Mouse (Mus musculus) bone marrow, adult 2 months (tissue): ENCODE measurements around the gene Washc4. TPM values are rescaled to one million over a fixed set of nuclear protein-coding genes. Genes with fewer than 3 reads are reported as not detected.
A peak's percentile ranks its signal among the peaks of the same experiment; 100 is the strongest.
"Not testable (repeated sequence)": the region's sequence is repeated elsewhere in the genome, so short reads cannot be mapped to it uniquely, and the experiment has no call there.

ENCODE experiments used
- H3K27ac ChIP-seq: fragments of 200-500 bp; 2 replicates; pipeline ENCODE4 v1.5.1; 2012; ENCODE audit warnings: low read depth, mild to moderate bottlenecking, control low read depth, inconsistent platforms, low read length; ENCODE audit not compliant: control insufficient read depth, poor library complexity, insufficient read depth
- H3K4me1 ChIP-seq: fragments of 200-500 bp; 2 replicates; pipeline ENCODE4 v1.6.1; 2011; ENCODE audit warnings: low read length; ENCODE audit not compliant: control insufficient read depth, insufficient read depth
- H3K4me3 ChIP-seq: fragments of 200-500 bp; replicated peaks from 2 replicates; pipeline ENCODE3; 2011; ENCODE audit warnings: mild to moderate bottlenecking, low read depth, low read length, control low read depth; ENCODE audit not compliant: control insufficient read depth
- CTCF ChIP-seq: fragments of 200-500 bp; IDR thresholded peaks from 2 replicates; pipeline ENCODE4 v1.5.1; 2011; ENCODE audit warnings: low read length, control low read depth; ENCODE audit not compliant: control insufficient read depth, insufficient read depth
- POLR2A ChIP-seq: fragments of 200-500 bp; IDR thresholded peaks from 2 replicates; pipeline ENCODE4 v1.6.1; 2011; ENCODE audit warnings: low read depth, mild to moderate bottlenecking, control low read depth, low read length, borderline replicate concordance; ENCODE audit not compliant: control insufficient read depth
- whole genome bisulfite sequencing: fragments of 180-500 bp; shearing (Covaris S2); methylation state at CpG from one replicate; pipeline ENCODE4 v1.1.7; 2018; 5-methylcytosine and 5-hydroxymethylcytosine counted together
- polyA plus RNA-seq: library from polyadenylated mRNA; stranded (reverse); fragments of >200 nt; gene quantifications from 2 replicates; pipeline ENCODE4 v1.2.4, GENCODE M21; 2011; ENCODE audit warnings: low replicate concordance; ENCODE audit not compliant: missing spikeins, insufficient read depth, insufficient read length

Washc4 gene
- 2.9 and 6.6 TPM in 2 replicates for polyA plus RNA-seq

GRCm38 (mm10) chr10:83543439-83544102 is at the start of gene Washc4:
Washc4 (plus strand) TSS chr10:83543752.
- H3K27ac ChIP-seq = peak within 1 kb of the TSS; percentile 95
- WGBS = 3% methylated on average over 49 of the region's 49 CpGs
- TF ChIP-seq POLR2A (peak; percentile 89; the same call in 1 of the 2 replicates), CTCF (no peak)

GRCm38 (mm10) chr10:83497321-83497720 is 46.2 kb upstream of the Washc4 start:
- Histone ChIP-seq H3K4me1 (no peaks in the 10 kb centered on the region), H3K27ac (no peak overlapping the region), H3K4me3 (no peak overlapping the region)
- 87% methylated on average over 13 of the region's 13 CpGs for WGBS
- no peak for TF ChIP-seq CTCF
- no peak for TF ChIP-seq POLR2A

More at GRCm38 (mm10) chr10:83543439-83544102, at the start of gene Washc4:
- peak within 1 kb of the TSS; percentile 87 for H3K4me3 ChIP-seq
- no peaks in the 10 kb centered on the region for H3K4me1 ChIP-seq

DNA sequence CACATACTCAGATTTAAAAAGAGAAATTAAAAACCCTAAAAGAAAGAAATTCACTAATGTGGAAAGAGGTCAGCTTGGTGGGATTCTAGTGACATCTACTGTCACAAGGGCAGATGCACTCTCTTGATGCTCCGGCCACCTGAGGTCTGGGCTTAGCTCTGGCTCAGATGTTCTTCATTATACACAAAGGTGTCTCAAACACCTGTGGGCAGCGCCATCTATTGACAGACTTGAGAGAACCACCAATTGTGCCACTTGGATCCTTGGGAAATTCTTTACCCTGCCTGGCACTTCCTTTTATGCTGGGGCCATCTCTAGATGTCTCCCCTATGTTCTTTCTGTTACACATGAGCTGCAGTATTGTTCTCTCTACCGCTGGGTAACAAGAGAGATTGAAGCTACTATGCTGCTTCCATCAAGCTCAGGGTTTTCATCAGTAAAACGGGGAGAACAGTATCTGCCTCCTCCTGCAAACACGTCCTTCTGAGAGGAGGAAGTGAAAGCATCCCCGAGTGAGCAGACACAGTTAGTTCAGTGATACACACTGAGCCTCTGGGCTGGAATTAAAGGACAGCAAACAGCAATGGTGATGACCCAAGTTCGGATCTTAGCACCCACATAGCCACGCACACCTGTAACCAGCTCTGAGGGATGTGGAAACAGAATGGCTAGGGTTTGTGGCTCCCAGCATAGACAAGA is 34.4 kb upstream of the Washc4 start:
- Histone ChIP-seq H3K4me1 (no peaks in the 10 kb centered on the region), H3K4me3 (no peak overlapping the region), H3K27ac (no peak overlapping the region)
- 33% methylated on average over 8 of the region's 8 CpGs for WGBS
- no peak for TF ChIP-seq POLR2A
- peak; percentile 15; the same call in 1 of the 2 replicates for TF ChIP-seq CTCF

GRCm38 (mm10) chr10:83511304-83511703 is 32.2 kb upstream of the Washc4 start:
- no peak for TF ChIP-seq CTCF
- TF ChIP-seq POLR2A = no peak
- 48% methylated on average over 5 of the region's 5 CpGs for WGBS
- no peaks in the 10 kb centered on the region for H3K4me1 ChIP-seq
- H3K4me3 ChIP-seq = no peak overlapping the region
- H3K27ac ChIP-seq = no peak overlapping the region

DNA sequence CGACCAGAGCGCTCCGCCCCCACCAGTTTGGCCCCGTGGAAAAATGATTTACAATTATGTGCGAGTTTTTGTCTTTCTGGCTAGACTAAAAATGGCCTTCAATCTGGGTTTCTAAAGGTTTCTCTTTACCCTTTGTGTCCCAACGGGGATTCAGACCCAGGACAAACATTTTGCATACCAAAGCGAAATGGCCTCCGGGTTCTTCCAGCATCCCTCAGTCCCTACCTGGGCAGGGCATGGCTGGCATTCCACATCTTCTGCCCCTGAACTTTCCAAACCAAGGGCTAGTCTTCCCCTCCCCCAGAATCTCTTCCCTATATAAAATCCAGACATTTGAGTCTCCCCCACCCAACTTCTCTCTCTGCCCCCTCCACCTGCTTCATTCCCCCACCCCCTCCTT is 29.8 kb upstream of the Washc4 start:
- 83% methylated on average over 8 of the region's 8 CpGs for WGBS
- Histone ChIP-seq H3K4me3 (no peak overlapping the region), H3K4me1 (no peaks in the 10 kb centered on the region), H3K27ac (no peak overlapping the region)
- TF ChIP-seq POLR2A (no peak), CTCF (no peak)

DNA sequence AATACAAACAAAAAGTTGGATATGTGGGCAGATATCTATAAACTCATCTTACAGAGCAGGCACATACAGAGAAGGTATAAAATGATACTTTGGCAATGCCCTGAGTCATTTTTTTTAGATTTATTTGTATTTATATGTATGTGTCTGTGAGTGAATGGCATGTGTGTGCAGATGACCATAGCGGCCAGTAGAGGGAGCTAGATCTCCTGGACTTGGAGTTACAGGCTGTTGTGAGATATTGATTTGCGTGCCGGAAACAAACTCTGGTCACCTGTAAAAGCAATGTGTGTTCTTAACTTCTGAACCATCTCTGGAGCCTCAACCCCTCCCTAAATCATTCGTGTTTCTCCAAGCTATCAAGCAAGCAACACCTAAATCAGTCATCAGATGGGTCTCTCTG is 22.6 kb upstream of the Washc4 start:
- 79% methylated on average over 4 of the region's 4 CpGs for WGBS
- H3K4me1 ChIP-seq = no peaks in the 10 kb centered on the region
- no peak for TF ChIP-seq POLR2A
- 0 out of 2 replicates have a peak, but pooled peaks have one; percentile 25 for TF ChIP-seq CTCF
- H3K4me3 ChIP-seq = no peak overlapping the region
- no peak overlapping the region for H3K27ac ChIP-seq

DNA sequence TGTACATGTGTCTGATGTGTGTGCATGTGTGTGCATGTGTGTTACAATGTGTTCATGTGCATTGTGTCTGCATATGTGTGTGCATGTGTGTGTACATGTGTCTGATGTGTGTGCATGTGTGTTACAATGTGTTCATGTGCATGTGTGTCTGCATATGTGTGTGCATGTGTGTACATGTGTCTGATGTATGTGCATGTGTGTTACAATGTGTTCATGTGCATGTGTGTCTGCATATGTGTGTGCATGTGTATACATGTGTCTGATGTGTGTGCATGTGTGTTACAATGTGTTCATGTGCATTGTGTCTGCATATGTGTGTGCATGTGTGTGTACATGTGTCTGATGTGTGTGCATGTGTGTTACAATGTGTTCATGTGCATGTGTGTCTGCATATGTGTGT is 19.3 kb upstream of the Washc4 start:
- not testable (repeated sequence) for H3K4me3 ChIP-seq, H3K27ac ChIP-seq, H3K4me1 ChIP-seq

- Histone ChIP-seq H3K27ac (no peak overlapping the region), H3K4me3 (no peak overlapping the region), H3K4me1 (peaks cover 2% of the 10 kb centered on the region)
- 52% methylated on average over 6 of the region's 6 CpGs for WGBS
- TF ChIP-seq POLR2A = no peak
Observed at GRCm38 (mm10) chr10:83530384-83530967, 13.1 kb upstream of the Washc4 start.
